Mouse (Mus musculus): ENCODE data around the gene Cbx1. TPM values are rescaled to one million over a fixed set of nuclear protein-coding genes. Genes with fewer than 3 reads are reported as not detected.

Gene Cbx1
- polyA plus RNA-seq, 1 experiment from 2014 or later: 101 TPM

- Histone ChIP-seq H3K4me1 (replicated peaks) (peaks cover 53% of the 10 kb centered on the region), H3K27ac (no peak overlapping the region; the same call in 1 of the 2 replicates), H3K4me3 (replicated peaks) (peak overlapping the region; percentile 48), H3K9ac (no peak overlapping the region), H3K4me2 (replicated peaks) (peak overlapping the region; percentile 93), H3K27me3 (replicated peaks) (no peaks in the 10 kb centered on the region), H3K9me3 (no peaks in the 10 kb centered on the region), H3K36me3 (peaks cover 54% of the 10 kb centered on the region)
- ATAC-seq: no peak
- 33% methylated on average over 4 of the region's 4 CpGs for whole genome bisulfite sequencing
These were observed 33.9 kb downstream of the Cbx1 start for GRCm38 (mm10) chr11:96822675-96823470.

DNA sequence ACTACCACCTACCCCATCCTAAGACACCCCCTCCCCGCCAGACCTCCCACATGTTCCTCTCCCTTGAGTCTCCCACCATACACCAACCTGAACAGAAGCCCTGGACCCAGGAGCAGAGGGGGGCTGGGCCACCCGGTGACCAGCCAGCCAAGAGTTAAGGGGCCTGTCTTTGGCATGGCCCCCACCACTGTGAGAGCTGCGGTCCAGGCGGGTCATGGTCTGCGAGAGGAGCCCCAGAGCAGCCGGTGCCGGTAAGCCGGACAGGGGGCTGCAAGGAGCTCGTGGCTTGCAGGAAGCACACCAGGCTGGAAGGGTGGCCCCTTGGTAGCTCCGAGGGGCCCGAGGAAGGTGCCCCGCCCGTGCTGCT, 34.5 kb downstream of the Cbx1 start:
- peak overlapping the region; percentile 48 for H3K4me3 ChIP-seq (replicated peaks)
- peaks cover 49% of the 10 kb centered on the region for H3K36me3 ChIP-seq
- H3K27me3 ChIP-seq (replicated peaks): no peaks in the 10 kb centered on the region
- H3K9me3 ChIP-seq: no peaks in the 10 kb centered on the region
- H3K27ac ChIP-seq: peak overlapping the region; percentile 87
- 7% methylated on average over 13 of the region's 13 CpGs for WGBS
- H3K4me2 ChIP-seq (replicated peaks): peak overlapping the region; percentile 93
- peak; percentile 14; the same call in 1 of the 2 replicates for ATAC-seq
- H3K4me1 ChIP-seq (replicated peaks): peaks cover 57% of the 10 kb centered on the region
- peak overlapping the region; percentile 50 for H3K9ac ChIP-seq

GRCm38 (mm10) chr11:96823880-96824782, 35.2 kb downstream of the Cbx1 start:
- peaks cover 42% of the 10 kb centered on the region for H3K36me3 ChIP-seq
- peak overlapping the region; percentile 48 for H3K4me3 ChIP-seq (replicated peaks)
- peaks cover 60% of the 10 kb centered on the region for H3K4me1 ChIP-seq (replicated peaks)
- no peaks in the 10 kb centered on the region for H3K27me3 ChIP-seq (replicated peaks)
- H3K4me2 ChIP-seq (replicated peaks): peak overlapping the region; percentile 93
- H3K9ac ChIP-seq: peak overlapping the region; percentile 50
- ATAC-seq: peak; percentile 92
- WGBS: under 1% methylated on average over 25 of the region's 26 CpGs
- peak overlapping the region; percentile 87 for H3K27ac ChIP-seq
- no peaks in the 10 kb centered on the region for H3K9me3 ChIP-seq

DNA sequence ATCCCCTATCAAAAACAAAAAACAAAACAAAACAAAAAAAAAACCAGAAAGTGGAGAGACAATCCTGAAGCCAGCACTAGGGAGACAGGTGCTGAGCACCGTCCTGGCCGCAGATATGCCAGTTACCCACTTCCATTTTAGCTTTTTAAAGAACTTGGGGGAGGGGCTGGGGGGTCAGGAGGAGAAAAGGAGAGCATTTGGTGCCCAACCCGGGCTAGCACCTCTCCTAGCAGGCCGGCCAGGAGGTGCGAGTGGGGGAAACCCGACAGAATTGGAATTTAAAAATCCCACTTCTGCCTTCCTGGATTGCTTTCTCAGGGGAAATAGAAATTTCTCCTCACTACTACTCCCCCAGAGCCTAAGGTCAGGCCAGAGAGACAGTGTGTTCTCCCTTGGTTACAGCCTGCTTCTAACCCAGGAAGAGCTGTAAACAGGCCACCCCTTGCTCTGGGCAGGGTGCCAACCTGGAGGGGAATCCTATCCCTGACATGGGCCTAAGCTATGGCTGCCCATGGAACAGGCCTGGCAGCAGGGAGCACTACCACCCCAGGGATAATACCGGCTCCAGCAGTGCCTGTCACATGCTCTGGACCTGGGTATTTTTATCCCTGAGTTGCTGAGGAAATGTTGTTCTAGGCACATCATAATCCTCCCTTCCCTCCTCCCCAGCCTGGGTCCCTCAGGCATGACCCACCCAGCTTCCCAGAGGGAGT, 36.0 kb downstream of the Cbx1 start:
- 37% methylated on average over 7 of the region's 7 CpGs for WGBS
- peaks cover 35% of the 10 kb centered on the region for H3K36me3 ChIP-seq
- ATAC-seq: no peak
- H3K27ac ChIP-seq: peak overlapping the region; percentile 87
- H3K9ac ChIP-seq: 0 out of 2 replicates have a peak overlapping the region, but pooled peaks have one; percentile 20
- H3K4me3 ChIP-seq (replicated peaks): no peak overlapping the region
- no peaks in the 10 kb centered on the region for H3K27me3 ChIP-seq (replicated peaks)
- peak overlapping the region; percentile 93 for H3K4me2 ChIP-seq (replicated peaks)
- no peaks in the 10 kb centered on the region for H3K9me3 ChIP-seq
- peaks cover 60% of the 10 kb centered on the region for H3K4me1 ChIP-seq (replicated peaks)

GRCm38 (mm10) chr11:96826481-96826880, 37.6 kb downstream of the Cbx1 start:
- 88% methylated on average over 2 of the region's 2 CpGs for WGBS
- no peak overlapping the region for H3K27ac ChIP-seq

DNA sequence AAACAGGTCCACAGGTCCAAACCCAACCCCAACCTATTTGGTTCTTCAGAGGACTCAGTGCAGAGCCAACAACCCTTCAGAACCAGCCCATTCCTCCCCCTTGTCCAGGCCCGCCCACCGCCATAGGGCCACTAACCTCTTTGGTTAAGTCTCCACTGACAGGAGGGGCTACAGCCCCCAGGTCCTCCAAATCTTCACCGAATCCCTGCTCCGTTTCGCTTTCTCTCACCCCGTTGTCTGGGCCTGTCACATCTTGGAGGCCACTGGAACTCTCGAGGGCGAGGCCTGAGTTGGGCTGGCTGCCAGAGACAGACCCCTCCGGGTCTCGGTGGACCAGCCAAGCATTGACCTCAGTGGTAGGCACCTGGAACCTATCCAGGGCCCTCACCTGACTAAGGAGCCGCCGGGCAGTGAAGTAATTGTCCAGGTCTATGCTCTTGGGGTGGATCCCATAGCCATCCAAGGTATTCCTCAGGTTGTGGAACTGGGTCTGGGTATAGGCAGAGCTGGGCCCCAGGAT, 38.2 kb downstream of the Cbx1 start:
- 78% methylated on average over 12 of the region's 12 CpGs for WGBS
- no peak overlapping the region for H3K4me3 ChIP-seq (replicated peaks)
- no peaks in the 10 kb centered on the region for H3K27me3 ChIP-seq (replicated peaks)
- no peaks in the 10 kb centered on the region for H3K9me3 ChIP-seq
- H3K36me3 ChIP-seq: peaks cover 13% of the 10 kb centered on the region
- ATAC-seq: no peak
- H3K4me1 ChIP-seq (replicated peaks): peaks cover 60% of the 10 kb centered on the region
- 0 out of 2 replicates have a peak overlapping the region, but pooled peaks have one; percentile 10 for H3K9ac ChIP-seq
- H3K27ac ChIP-seq: no peak overlapping the region
- H3K4me2 ChIP-seq (replicated peaks): peak overlapping the region; percentile 93

More at GRCm38 (mm10) chr11:96826481-96826880, 37.6 kb downstream of the Cbx1 start:
- H3K4me2 ChIP-seq (replicated peaks): peak overlapping the region; percentile 93
- 0 out of 2 replicates have a peak overlapping the region, but pooled peaks have one; percentile 3 for H3K9ac ChIP-seq
- no peak overlapping the region for H3K4me3 ChIP-seq (replicated peaks)
- no peaks in the 10 kb centered on the region for H3K27me3 ChIP-seq (replicated peaks)
- H3K36me3 ChIP-seq: peaks cover 19% of the 10 kb centered on the region
- H3K4me1 ChIP-seq (replicated peaks): peaks cover 60% of the 10 kb centered on the region
- no peak for ATAC-seq
- H3K9me3 ChIP-seq: no peaks in the 10 kb centered on the region

DNA sequence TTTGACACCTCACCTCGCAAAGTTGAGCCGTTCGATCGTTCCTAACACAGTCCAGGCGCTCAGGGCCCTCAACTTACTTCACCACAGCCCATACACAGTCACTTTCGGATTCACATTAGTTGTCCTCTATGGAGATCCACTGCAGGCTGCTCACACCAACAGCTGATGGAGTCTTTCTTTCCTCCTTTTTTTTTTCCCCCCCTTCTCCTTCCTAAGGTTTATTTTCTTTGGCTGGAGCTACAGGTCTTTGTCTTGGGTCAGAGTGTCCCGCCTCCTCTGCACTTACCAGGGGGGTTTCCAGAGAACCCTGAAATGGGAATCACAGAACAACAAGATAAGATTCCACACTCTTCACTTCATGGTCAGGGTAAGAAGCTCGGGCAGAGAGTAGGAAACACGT, 39.0 kb downstream of the Cbx1 start:
- 71% methylated on average over 9 of the region's 9 CpGs for WGBS
- Histone ChIP-seq H3K4me2 (replicated peaks) (peak overlapping the region; percentile 93), H3K4me1 (replicated peaks) (peaks cover 54% of the 10 kb centered on the region), H3K9ac (no peak overlapping the region), H3K27me3 (replicated peaks) (no peaks in the 10 kb centered on the region), H3K27ac (no peak overlapping the region), H3K36me3 (peaks cover 12% of the 10 kb centered on the region; the same call in 1 of the 2 replicates), H3K4me3 (replicated peaks) (no peak overlapping the region), H3K9me3 (no peaks in the 10 kb centered on the region)
- no peak for ATAC-seq

DNA sequence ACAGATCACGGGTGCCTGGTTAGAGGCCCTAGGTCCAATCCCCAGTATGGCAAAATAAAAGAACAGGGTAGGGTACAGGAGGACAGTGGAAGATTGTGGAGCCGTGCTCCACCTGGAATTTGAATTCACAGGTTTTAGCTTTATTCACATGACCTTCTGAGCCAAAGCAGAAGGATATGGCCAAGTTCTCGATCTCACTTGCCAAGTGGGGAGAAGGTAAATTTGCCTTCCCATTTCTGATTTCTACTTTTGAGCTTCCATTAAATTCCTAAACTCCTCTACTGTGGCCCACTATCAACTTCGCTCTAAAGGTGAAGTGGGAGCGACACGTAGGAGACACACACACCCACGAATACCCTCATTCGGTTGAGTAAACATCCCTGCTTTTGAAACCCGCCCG, 40.0 kb downstream of the Cbx1 start:
- Histone ChIP-seq H3K9me3 (no peaks in the 10 kb centered on the region), H3K9ac (peak overlapping the region; percentile 92), H3K27me3 (replicated peaks) (no peaks in the 10 kb centered on the region), H3K4me3 (replicated peaks) (peak overlapping the region; percentile 81), H3K4me1 (replicated peaks) (peaks cover 45% of the 10 kb centered on the region), H3K36me3 (peaks cover 12% of the 10 kb centered on the region; the same call in 1 of the 2 replicates), H3K27ac (peak overlapping the region; percentile 98), H3K4me2 (replicated peaks) (peak overlapping the region; percentile 75)
- 13% methylated on average over 10 of the region's 10 CpGs for WGBS
- ATAC-seq: no peak

DNA sequence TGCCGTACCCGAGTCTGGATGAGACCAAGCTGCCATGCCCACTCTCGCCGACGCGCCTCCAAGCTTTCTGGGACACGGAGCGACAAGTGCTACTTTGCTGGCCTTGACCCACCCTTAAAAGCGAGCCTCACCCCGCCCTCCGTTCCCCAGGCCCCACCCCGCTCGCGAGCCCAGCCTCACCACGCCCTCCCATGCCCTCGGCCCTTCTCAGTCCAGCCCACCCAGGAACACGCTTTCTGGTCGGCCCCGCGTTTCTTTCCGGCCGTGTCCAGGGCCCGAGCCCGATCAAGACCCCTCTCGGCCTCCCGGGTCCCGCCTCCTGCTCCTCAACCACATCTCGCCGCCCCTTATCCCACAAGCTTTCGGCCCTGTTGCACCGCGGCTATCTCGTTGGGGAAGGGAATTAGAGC, 40.5 kb downstream of the Cbx1 start:
- Histone ChIP-seq H3K4me1 (replicated peaks) (peaks cover 42% of the 10 kb centered on the region), H3K4me3 (replicated peaks) (peak overlapping the region; percentile 81), H3K36me3 (peaks cover 12% of the 10 kb centered on the region; the same call in 1 of the 2 replicates), H3K9me3 (no peaks in the 10 kb centered on the region), H3K4me2 (replicated peaks) (peak overlapping the region; percentile 75), H3K27me3 (replicated peaks) (no peaks in the 10 kb centered on the region), H3K27ac (peak overlapping the region; percentile 98), H3K9ac (peak overlapping the region; percentile 92)
- ATAC-seq: peak; percentile 84
- WGBS: under 1% methylated on average over 33 of the region's 33 CpGs

DNA sequence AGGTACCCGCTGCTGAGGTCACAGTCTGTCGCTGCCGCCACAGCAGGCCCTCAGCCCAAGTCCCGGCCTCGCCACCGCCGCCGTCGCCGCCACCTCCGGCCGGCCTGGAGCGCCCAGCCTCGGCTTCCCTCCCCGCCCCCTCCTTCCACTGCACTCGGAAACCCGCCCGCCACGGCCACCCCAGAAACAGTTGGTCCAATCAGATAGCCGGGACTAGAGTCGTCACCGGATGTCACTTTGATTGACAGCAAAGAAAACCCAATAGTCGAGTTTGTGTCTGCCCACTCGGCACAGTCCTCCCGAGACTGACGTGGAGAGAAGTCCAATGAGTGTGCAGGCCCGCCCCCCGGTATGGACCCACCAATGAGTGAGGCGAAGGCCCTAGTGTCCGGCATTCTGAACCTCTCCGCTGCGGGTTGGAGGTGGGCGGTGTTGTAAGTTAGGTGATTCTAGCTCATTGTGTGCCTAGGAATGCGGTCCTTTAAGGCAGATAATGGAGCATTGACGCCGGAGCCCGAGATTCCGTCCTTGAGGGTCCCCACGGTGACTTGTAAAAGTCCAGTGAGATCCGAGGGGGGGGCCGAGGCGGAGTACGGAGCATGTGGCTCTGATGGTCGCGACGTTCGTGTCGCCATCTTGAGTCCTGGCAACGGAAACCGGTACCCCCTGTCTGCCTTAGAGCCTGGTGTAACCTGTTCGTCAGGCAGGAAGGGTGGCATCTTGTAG, 41.0 kb downstream of the Cbx1 start, which contains the start of gene Nfe2l1:
Gene Nfe2l1 (minus strand): TSS at position 156 of the 726 bp plus-strand sequence.
- peaks cover 37% of the 10 kb centered on the region for H3K4me1 ChIP-seq (replicated peaks)
- peak within 1 kb of the TSS; percentile 98 for H3K27ac ChIP-seq
- peak within 1 kb of the TSS; percentile 81 for H3K4me3 ChIP-seq (replicated peaks)
- H3K4me2 ChIP-seq (replicated peaks): peak within 1 kb of the TSS; percentile 75
- H3K9ac ChIP-seq: peak within 1 kb of the TSS; percentile 92
- no peaks in the 10 kb centered on the region for H3K27me3 ChIP-seq (replicated peaks)
- 0% methylated on average over 51 of the region's 51 CpGs for WGBS
- peak; percentile 98 for ATAC-seq
- H3K9me3 ChIP-seq: no peaks in the 10 kb centered on the region
- peaks cover 11% of the 10 kb centered on the region; the same call in 1 of the 2 replicates for H3K36me3 ChIP-seq
